Mouse (Mus musculus): ENCODE results near the gene Gzmg.
"Not testable (repeated sequence)": the region's sequence is repeated elsewhere in the genome, so short reads cannot be mapped to it uniquely, and the experiment has no call there.

Gzmg gene

DNA sequence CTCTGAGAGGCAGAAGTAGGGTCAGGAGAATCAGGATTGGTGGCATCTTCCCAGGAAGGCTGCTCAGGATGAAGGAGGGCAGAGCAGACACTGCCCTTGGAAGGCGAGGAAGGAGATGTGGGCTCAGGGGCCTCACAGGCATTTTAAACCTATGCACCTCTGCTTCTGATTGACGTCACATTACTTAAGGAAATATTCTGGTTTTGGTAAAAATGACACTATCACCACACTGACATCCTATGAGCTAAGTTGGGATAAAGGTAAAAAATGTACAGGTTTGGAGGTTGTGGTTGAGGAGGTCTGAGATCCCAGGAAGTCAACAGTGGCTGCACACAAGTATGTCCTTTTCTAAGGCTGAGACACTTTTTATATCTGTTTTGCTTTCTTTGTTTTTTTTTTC is at the start of gene Gzmg:
TSS of gene Gzmg (minus strand) at position 101 of the 400 bp plus-strand sequence.
- not testable (repeated sequence) for DNase-seq

DNA sequence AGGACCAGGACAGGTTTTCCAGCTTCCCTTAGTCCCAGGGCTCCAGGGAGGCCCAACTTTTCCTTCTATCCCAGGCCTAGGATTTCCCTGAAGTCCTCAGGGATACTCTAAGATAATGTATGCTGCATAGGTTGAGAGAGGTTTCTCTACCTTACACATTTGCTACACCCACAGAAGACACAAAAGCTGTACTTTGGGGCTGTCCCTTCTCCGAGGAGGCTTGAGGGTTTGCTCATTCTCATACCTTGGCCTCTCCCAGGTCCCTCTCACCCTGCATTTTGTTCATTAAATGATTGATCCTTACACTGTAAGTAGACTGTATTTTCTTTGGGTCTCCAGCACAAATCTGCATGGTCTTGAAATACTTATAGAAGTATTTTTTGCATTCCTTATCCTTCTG is 46.2 kb upstream of the Gzmg start:
- no peak for DNase-seq

- not testable (repeated sequence) for DNase-seq
These were observed 45.6 kb upstream of the Gzmg start for GRCm38 (mm10) chr14:56205021-56205420.

- peak; percentile 60 to 67 for DNase-seq
These were observed 44.6 kb upstream of the Gzmg start for GRCm38 (mm10) chr14:56203975-56204374.

DNA sequence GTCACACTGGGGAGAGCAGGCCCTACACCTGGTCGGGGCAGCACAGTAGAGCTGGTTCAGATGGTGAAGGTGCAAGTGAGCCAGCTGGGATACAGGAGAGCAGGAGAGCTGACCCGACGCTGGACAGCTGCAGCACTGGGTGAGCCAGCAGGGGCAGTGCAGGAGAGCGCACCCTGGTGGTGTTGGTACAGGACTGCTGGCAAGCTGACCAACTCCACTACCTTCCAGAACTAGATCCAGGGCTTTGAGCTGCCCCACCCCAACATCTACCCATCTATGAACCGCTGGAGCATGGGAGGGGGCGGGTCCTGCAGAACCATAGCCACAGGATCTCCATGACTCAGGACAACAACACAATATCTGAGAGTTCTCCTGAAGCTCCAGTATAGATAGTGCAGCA is 27.6 kb upstream of the Gzmg start:
- no peak for DNase-seq

DNA sequence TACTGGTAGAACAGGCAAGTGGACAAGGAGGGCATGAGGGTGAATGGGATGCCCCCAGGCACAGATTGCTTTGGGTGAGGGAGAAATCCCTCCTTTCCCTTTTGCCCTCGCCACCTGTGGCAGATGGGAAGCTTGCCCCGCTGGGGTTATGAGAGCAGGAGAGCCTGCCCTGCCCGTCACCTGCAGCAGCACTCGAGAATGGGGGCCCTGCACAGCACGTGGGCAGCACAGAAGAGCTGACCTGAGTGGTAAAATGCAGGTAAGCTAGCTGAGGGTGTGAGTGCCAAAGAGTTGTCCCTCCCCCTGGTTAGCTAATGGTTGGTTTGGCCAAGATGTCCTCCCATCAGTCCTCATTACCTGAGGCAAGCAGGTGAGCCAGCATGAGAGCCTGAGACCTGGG is 27.1 kb upstream of the Gzmg start:
- no peak for DNase-seq

DNA sequence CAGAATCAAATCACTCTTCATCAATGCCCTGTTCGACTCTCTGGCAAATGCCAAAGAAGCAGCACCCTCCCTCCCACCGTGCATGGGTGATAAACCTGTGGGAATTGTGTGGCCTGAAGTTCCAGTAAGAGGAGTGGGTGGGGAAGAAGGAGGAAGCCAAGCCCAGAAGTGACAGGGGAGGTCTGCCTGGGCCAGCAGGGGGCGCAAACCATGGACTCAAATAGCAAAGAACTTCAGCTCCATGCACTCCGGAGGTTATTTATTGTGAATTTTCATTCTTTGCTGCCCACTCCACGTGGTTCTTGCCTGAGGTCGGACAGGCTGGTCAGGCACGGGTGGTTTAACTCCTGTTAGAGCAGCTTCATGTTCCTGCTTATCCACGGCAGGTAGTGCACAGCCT is 18.3 kb upstream of the Gzmg start:
- peak in 1 of 2 experiments; percentile 7 for DNase-seq

- DNase-seq: no peak
These were observed 15.1 kb upstream of the Gzmg start, which contains the start of gene Gzmn for GRCm38 (mm10) chr14:56174499-56174898. Gene Gzmn, minus strand, starts transcription at chr14:56174599.

DNA sequence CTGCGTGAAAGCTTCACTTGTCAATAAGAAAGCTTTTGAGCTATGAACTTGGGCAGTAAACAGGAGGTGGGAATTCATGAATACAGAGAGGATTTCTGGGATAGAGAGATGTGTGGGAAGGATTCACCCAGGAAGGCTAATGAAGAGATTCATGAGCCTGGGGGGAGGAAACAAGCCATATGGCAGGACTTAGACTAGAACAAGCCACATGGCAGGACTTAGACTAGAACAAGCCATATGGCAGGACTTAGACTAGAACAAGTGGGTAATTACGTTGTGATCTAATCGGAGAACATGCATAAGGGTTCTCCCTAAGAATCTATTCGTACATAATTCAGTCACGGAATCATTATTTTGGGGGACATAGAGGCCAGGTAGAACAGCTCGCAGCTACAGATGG is 14.0 kb upstream of the Gzmg start:
- no peak for DNase-seq

GRCm38 (mm10) chr14:56172744-56173143 is 13.4 kb upstream of the Gzmg start:
- no peak for DNase-seq

- no peak for DNase-seq
These were observed 8.6 kb upstream of the Gzmg start for GRCm38 (mm10) chr14:56168009-56168408.

- DNase-seq: peak; percentile 10 to 25
These were observed 2.7 kb upstream of the Gzmg start for GRCm38 (mm10) chr14:56162109-56162508.

- DNase-seq: no peak
These were observed 4.0 kb downstream of the Gzmg start for GRCm38 (mm10) chr14:56155340-56155739.

GRCm38 (mm10) chr14:56133675-56134074 is 25.7 kb downstream of the Gzmg start:
- DNase-seq: not testable (repeated sequence)

GRCm38 (mm10) chr14:56132508-56132907 is 26.9 kb downstream of the Gzmg start, which contains the start of gene Gzmd:
Gene Gzmd, minus strand, starts transcription at chr14:56132608.
- DNase-seq: not testable (repeated sequence)

- DNase-seq: no peak
These were observed 31.0 kb downstream of the Gzmg start for GRCm38 (mm10) chr14:56128341-56128740.

- no peak for DNase-seq
These were observed 35.9 kb downstream of the Gzmg start for GRCm38 (mm10) chr14:56123516-56123915.

DNA sequence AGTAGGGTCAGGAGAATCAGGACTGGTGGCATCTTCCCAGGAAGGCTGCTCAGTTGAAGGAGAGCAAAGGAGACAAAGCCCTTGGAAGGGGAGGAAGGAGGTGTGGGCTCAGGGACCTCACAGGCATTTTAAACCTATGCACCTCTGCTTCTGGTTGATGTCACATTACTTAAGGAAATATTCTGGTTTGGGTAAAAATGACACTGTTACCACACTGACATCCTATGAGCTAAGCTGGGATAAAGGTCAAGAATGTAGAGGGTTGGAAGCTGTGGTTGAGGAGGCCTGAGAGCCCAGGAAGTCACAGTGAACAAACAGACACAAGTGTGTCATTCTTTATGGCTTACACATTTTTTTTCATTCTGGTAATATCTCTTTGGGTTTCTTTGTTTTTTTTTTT is 38.9 kb downstream of the Gzmg start, which contains the start of gene Gzme:
TSS of gene Gzme (minus strand) at position 101 of the 400 bp plus-strand sequence.
- no peak for DNase-seq

GRCm38 (mm10) chr14:56115531-56116310 is 43.7 kb downstream of the Gzmg start:
- DNase-seq: not testable (repeated sequence)
